ENCODE assay signal across 9 mouse cellular contexts in genomic region chr17:50331171-50332011, GRCm38 (mm10). TPM values are rescaled to one million over a fixed set of nuclear protein-coding genes. Genes with fewer than 3 reads are reported as not detected.
DNase-seq lines count a peak whose midpoint lies in the region; ATAC-seq lines count a peak whose summit lies in the region.
"Had no signal": no experiment of that assay in that cellular context is flagged by ENCODE, and none has a peak within 500 bp of the region (broad histone marks: within the 10 kb centered on the region; RNA-seq: fewer than 3 reads in every experiment).

No protein-coding gene starts in this region.

- no peak overlapping the region for H3K9ac ChIP-seq in intestine, embryonic 16.5 days (ENCODE audit: low read depth, low read length)
- H3K9ac ChIP-seq: limb, embryonic 15.5 days had no signal

- no peaks in the 10 kb centered on the region for H3K9me3 ChIP-seq in intestine, embryonic 16.5 days (ENCODE audit: control insufficient read depth, low read length)
- H3K9me3 ChIP-seq in hindbrain, embryonic 10.5 days: no peaks in the 10 kb centered on the region
- H3K9me3 ChIP-seq: limb, embryonic 15.5 days had no signal

- no peaks in the 10 kb centered on the region for H3K27me3 ChIP-seq in intestine, embryonic 16.5 days (replicated peaks; ENCODE audit: control insufficient read depth, insufficient read depth, low read length)
- H3K27me3 ChIP-seq in hindbrain, embryonic 10.5 days (ENCODE audit: insufficient read depth, poor library complexity, severe bottlenecking): no peaks in the 10 kb centered on the region
- H3K27me3 ChIP-seq: limb, embryonic 15.5 days had no signal

- peaks cover 6% of the 10 kb centered on the region for H3K4me1 ChIP-seq in brown adipose tissue, adult 24 weeks (ENCODE audit: control insufficient read depth, insufficient read depth, insufficient read length, low read length)
- H3K4me1 ChIP-seq in intestine, embryonic 16.5 days (ENCODE audit: control insufficient read depth, insufficient read depth, low read length): no peaks in the 10 kb centered on the region
- H3K4me1 ChIP-seq in hindbrain, embryonic 10.5 days (replicated peaks): no peaks in the 10 kb centered on the region
- H3K4me1 ChIP-seq: limb, embryonic 15.5 days had no signal

- H3K4me3 ChIP-seq in brown adipose tissue, adult 24 weeks (ENCODE audit: insufficient read depth, low read depth, low read length): peak overlapping the region; percentile 18; the same call in 1 of the 2 replicates
- 0 out of 2 replicates have a peak overlapping the region, but pooled peaks have one; percentile 14 for H3K4me3 ChIP-seq in intestine, embryonic 16.5 days (ENCODE audit: low read length)
- H3K4me3 ChIP-seq in hindbrain, embryonic 10.5 days: no peak overlapping the region
- H3K4me3 ChIP-seq: limb, embryonic 15.5 days had no signal

- H3K4me2 ChIP-seq in intestine, embryonic 16.5 days (ENCODE audit: low read depth, low read length): peak overlapping the region; percentile 39
- H3K4me2 ChIP-seq: limb, embryonic 15.5 days had no signal

- peak; percentile 74 for DNase-seq in CD4-positive, CD25-positive, alpha-beta regulatory T cell, adult 2 months (ENCODE audit: low read depth, low spot score)
- DNase-seq in lung, postnatal 10 days: peak; percentile 56
- DNase-seq in frontal cortex, postnatal 36 days (ENCODE audit: low spot score in 2 of 2): no peak
- DNase-seq in cerebellum, adult 9-11 months: no peak
- no peak for DNase-seq in hindbrain, embryonic 10.5 days (ENCODE audit: low spot score)

- no peaks in the 10 kb centered on the region for H3K36me3 ChIP-seq in intestine, embryonic 16.5 days (ENCODE audit: control insufficient read depth, insufficient read depth, low read length)
- H3K36me3 ChIP-seq in hindbrain, embryonic 10.5 days: no peaks in the 10 kb centered on the region
- H3K36me3 ChIP-seq: limb, embryonic 15.5 days had no signal

- WGBS in intestine, embryonic 16.5 days: 39% methylated on average over 8 of the region's 8 CpGs
- 82% methylated on average over 8 of the region's 8 CpGs for WGBS in hindbrain, embryonic 10.5 days

- peak overlapping the region; percentile 14; the same call in 1 of the 2 replicates for H3K27ac ChIP-seq in brown adipose tissue, adult 24 weeks (replicated peaks; ENCODE audit: low read depth, low read length)
- peak overlapping the region; percentile 21 for H3K27ac ChIP-seq in intestine, embryonic 16.5 days (ENCODE audit: low read length)
- H3K27ac ChIP-seq in hindbrain, embryonic 10.5 days: no peak overlapping the region; the same call in 1 of the 2 replicates
- H3K27ac ChIP-seq: limb, embryonic 15.5 days had no signal

- peak; percentile 90 for ATAC-seq in intestine, embryonic 16.5 days
- no peak for ATAC-seq in frontal cortex, adult (ENCODE audit: low TSS enrichment)

RNA-seq across cellular contexts. Expression of gene Dazl, which starts 38.0 kb away (rescaled TPM):
- not detected in 2 replicates for polyA plus RNA-seq in brown adipose tissue, adult 24 weeks (2012; ENCODE audit: insufficient read depth, insufficient read length, missing spikeins)
- 0.20 and 0.60 TPM in 2 replicates for polyA plus RNA-seq in intestine, embryonic 16.5 days (2015; fragmentation: Nextera tagmentation; extraction: Ambion mirVana)
- polyA plus RNA-seq in hindbrain, embryonic 10.5 days (2016; fragmentation: Nextera tagmentation; extraction: Ambion mirVana): not detected in 2 replicates

Comparison
In these comparisons a context has a peak if more than half of its experiments do, and no peak if none do; other contexts are left out.
1. DNase-seq: peak in CD4-positive, CD25-positive, alpha-beta regulatory T cell, adult 2 months (single experiment) and lung, postnatal 10 days (single experiment); none in frontal cortex, postnatal 36 days (0 of 2), cerebellum, adult 9-11 months (single experiment) and hindbrain, embryonic 10.5 days (single experiment).